In genomic region chr11:88146264-88147060, GRCm38 (mm10) we compare ENCODE assay signal across 10 mouse cellular contexts. TPM values are rescaled to one million over a fixed set of nuclear protein-coding genes. Genes with fewer than 3 reads are reported as not detected.
DNase-seq lines count a peak whose midpoint lies in the region; ATAC-seq and TF ChIP-seq lines count a peak whose summit lies in the region.
"Had no signal": no experiment of that assay in that cellular context is flagged by ENCODE, and none has a peak within 500 bp of the region (broad histone marks: within the 10 kb centered on the region; RNA-seq: fewer than 3 reads in every experiment).

No protein-coding gene starts in this region.

- no peak overlapping the region for H3K4me3 ChIP-seq in kidney, embryonic 15.5 days (replicated peaks)
- H3K4me3 ChIP-seq in stomach, embryonic 15.5 days (replicated peaks) = no peak overlapping the region
- no peak overlapping the region for H3K4me3 ChIP-seq in stomach, postnatal 0 days (ENCODE audit: low read depth, low read length)
- H3K4me3 ChIP-seq in intestine, embryonic 15.5 days (replicated peaks) = no peak overlapping the region
- H3K4me3 ChIP-seq: myocyte had no signal

- no peak for TF ChIP-seq EP300 in stomach, postnatal 0 days (optimal IDR thresholded peaks at IDR 0.05)

- no peak overlapping the region for H3K9ac ChIP-seq in kidney, embryonic 15.5 days
- no peak overlapping the region for H3K9ac ChIP-seq in stomach, embryonic 15.5 days
- H3K9ac ChIP-seq in stomach, postnatal 0 days (ENCODE audit: low read length) = no peak overlapping the region
- no peak overlapping the region for H3K9ac ChIP-seq in intestine, embryonic 15.5 days

- DNase-seq in kidney, postnatal 25 days = no peak
- DNase-seq in stomach, postnatal 0 days (ENCODE audit: low spot score) = no peak
- no peak for DNase-seq in embryo, embryonic 11 days
- DNase-seq: adrenal gland, postnatal 25 days; gastrocnemius, postnatal 10 days had no signal

- H3K36me3 ChIP-seq in kidney, embryonic 15.5 days = no peaks in the 10 kb centered on the region
- no peaks in the 10 kb centered on the region for H3K36me3 ChIP-seq in stomach, embryonic 15.5 days
- no peaks in the 10 kb centered on the region for H3K36me3 ChIP-seq in stomach, postnatal 0 days (ENCODE audit: control insufficient read depth, insufficient read depth, low read length)
- H3K36me3 ChIP-seq in intestine, embryonic 15.5 days = no peaks in the 10 kb centered on the region

- no peaks in the 10 kb centered on the region for H3K9me3 ChIP-seq in kidney, embryonic 15.5 days (replicated peaks)
- H3K9me3 ChIP-seq in stomach, embryonic 15.5 days = no peaks in the 10 kb centered on the region
- no peaks in the 10 kb centered on the region for H3K9me3 ChIP-seq in stomach, postnatal 0 days (ENCODE audit: control insufficient read depth, low read length)
- H3K9me3 ChIP-seq in intestine, embryonic 15.5 days = no peaks in the 10 kb centered on the region

- H3K27me3 ChIP-seq in kidney, embryonic 15.5 days = no peaks in the 10 kb centered on the region
- no peaks in the 10 kb centered on the region for H3K27me3 ChIP-seq in stomach, embryonic 15.5 days (replicated peaks)
- no peaks in the 10 kb centered on the region for H3K27me3 ChIP-seq in stomach, postnatal 0 days (ENCODE audit: control insufficient read depth, insufficient read depth, low read length)
- H3K27me3 ChIP-seq in intestine, embryonic 15.5 days (replicated peaks) = no peaks in the 10 kb centered on the region

- WGBS in kidney, embryonic 15.5 days = 82% methylated on average over 12 of the region's 12 CpGs
- WGBS in stomach, embryonic 15.5 days = 72% methylated on average over 12 of the region's 12 CpGs
- WGBS in stomach, postnatal 0 days = 78% methylated on average over 12 of the region's 12 CpGs
- 70% methylated on average over 12 of the region's 12 CpGs for WGBS in intestine, embryonic 15.5 days

- ATAC-seq in kidney, embryonic 15.5 days (replicated peaks; ENCODE audit: low FRiP score) = no peak
- no peak for ATAC-seq in stomach, embryonic 15.5 days (ENCODE audit: insufficient read depth, low FRiP score, low read depth)
- ATAC-seq in stomach, postnatal 0 days (ENCODE audit: low FRiP score, low TSS enrichment) = no peak
- no peak for ATAC-seq in intestine, embryonic 15.5 days
- no peak for ATAC-seq in activated CD4-positive, CD25-positive, alpha-beta regulatory T cell, adult 4 months

- no peak overlapping the region for H3K4me2 ChIP-seq in kidney, embryonic 15.5 days
- no peak overlapping the region for H3K4me2 ChIP-seq in stomach, embryonic 15.5 days
- no peak overlapping the region for H3K4me2 ChIP-seq in stomach, postnatal 0 days (replicated peaks; ENCODE audit: low read depth)
- no peak overlapping the region for H3K4me2 ChIP-seq in intestine, embryonic 15.5 days (replicated peaks)

- no peak for TF ChIP-seq CTCF in stomach, postnatal 0 days (IDR thresholded peaks at IDR 0.05; ENCODE audit: low read depth)

- peaks cover 67% of the 10 kb centered on the region for H3K4me1 ChIP-seq in kidney, embryonic 15.5 days
- H3K4me1 ChIP-seq in stomach, embryonic 15.5 days = peaks cover 47% of the 10 kb centered on the region
- peaks cover 15% of the 10 kb centered on the region for H3K4me1 ChIP-seq in stomach, postnatal 0 days (replicated peaks; ENCODE audit: control insufficient read depth, insufficient read depth)
- peaks cover 37% of the 10 kb centered on the region for H3K4me1 ChIP-seq in intestine, embryonic 15.5 days (replicated peaks)

- 0 out of 2 replicates have a peak overlapping the region, but pooled peaks have one; percentile 51 for H3K27ac ChIP-seq in kidney, embryonic 15.5 days
- 0 out of 2 replicates have a peak overlapping the region, but pooled peaks have one; percentile 31 for H3K27ac ChIP-seq in stomach, embryonic 15.5 days
- H3K27ac ChIP-seq in stomach, postnatal 0 days (replicated peaks) = no peak overlapping the region
- H3K27ac ChIP-seq in intestine, embryonic 15.5 days = peak overlapping the region; percentile 45; the same call in 1 of the 2 replicates

RNA-seq across cellular contexts. Expression of gene Cuedc1, which starts 48.6 kb away (rescaled TPM):
- polyA plus RNA-seq in kidney, embryonic 15.5 days (2015; fragmentation: Nextera tagmentation; extraction: Ambion mirVana) = 18.8 and 23.4 TPM in 2 replicates
- 23.8 and 26.7 TPM in 2 replicates for polyA plus RNA-seq in stomach, embryonic 15.5 days (2015; fragmentation: Nextera tagmentation; extraction: Ambion mirVana)
- polyA plus RNA-seq in stomach, postnatal 0 days (2015; fragmentation: Nextera tagmentation; extraction: Ambion mirVana) = 12.8 and 13.7 TPM in 2 replicates
- polyA plus RNA-seq in intestine, embryonic 15.5 days (2015; fragmentation: Nextera tagmentation; extraction: Ambion mirVana) = 14.2 and 17.6 TPM in 2 replicates
- polyA plus RNA-seq in activated CD4-positive, CD25-positive, alpha-beta regulatory T cell, adult 4 months (2017; shearing (Covaris generic)) = 1 to 10 TPM; 5.4 to 5.8 TPM

RNA-seq across cellular contexts. Expression of gene Mrps23, which starts 57.7 kb away (rescaled TPM):
- 57.5 and 65.2 TPM in 2 replicates for polyA plus RNA-seq in kidney, embryonic 15.5 days (2015; fragmentation: Nextera tagmentation; extraction: Ambion mirVana)
- polyA plus RNA-seq in stomach, embryonic 15.5 days (2015; fragmentation: Nextera tagmentation; extraction: Ambion mirVana) = 52.8 and 59.5 TPM in 2 replicates
- polyA plus RNA-seq in stomach, postnatal 0 days (2015; fragmentation: Nextera tagmentation; extraction: Ambion mirVana) = 54.7 and 55.4 TPM in 2 replicates
- polyA plus RNA-seq in intestine, embryonic 15.5 days (2015; fragmentation: Nextera tagmentation; extraction: Ambion mirVana) = 59.6 and 62.3 TPM in 2 replicates
- 10 to 100 TPM; 96.8 to 98.7 TPM for polyA plus RNA-seq in activated CD4-positive, CD25-positive, alpha-beta regulatory T cell, adult 4 months (2017; shearing (Covaris generic))
